Mouse (Mus musculus): ENCODE measurements around the gene Atl3.

Gene Atl3

DNA sequence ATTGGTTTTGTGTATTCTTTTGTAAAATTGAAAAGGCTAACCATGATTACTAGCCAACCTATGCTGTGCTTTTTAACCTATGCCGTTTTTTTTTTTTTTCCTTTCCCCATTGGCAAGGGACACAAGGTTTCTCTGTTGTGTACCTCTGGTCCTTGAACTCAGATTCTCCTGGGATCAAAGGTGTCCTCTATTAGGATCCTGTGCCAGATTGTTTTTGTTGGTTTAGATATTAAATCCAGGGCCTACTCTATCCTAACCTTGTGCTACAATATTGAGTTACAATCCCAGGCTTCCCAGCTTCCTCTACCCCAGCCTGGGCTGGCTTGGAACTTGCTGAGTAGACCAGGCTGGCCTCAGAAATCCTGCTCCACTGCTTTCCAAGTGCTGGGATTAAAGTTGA, 6.9 kb downstream of the Atl3 start:
- no peak for DNase-seq (ENCODE audit: low read depth)

GRCm38 (mm10) chr19:7502432-7502831, 8.6 kb downstream of the Atl3 start:
- no peak for DNase-seq (ENCODE audit: low read depth)

DNA sequence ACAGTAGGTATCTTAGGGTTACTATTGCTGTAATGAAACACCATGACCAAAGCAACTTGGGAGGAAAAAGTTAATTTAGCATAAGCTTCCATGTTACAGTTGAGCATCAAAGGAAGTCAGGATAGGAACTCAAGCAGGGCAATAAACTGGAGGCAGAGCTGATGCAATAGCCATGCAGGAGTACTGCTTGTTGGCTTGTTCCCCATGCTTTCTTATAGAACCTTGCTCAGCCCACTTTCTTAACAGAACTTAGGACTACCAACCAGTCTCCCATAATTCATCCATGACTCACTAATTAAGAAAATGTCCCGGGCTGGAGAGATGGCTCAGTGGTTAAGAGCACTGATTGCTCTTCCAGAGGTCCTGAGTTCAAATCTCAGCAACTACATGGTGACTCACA, 12.5 kb downstream of the Atl3 start:
- DNase-seq (ENCODE audit: low read depth), result no peak

GRCm38 (mm10) chr19:7508026-7508425, 14.2 kb downstream of the Atl3 start:
- DNase-seq (ENCODE audit: low read depth), result no peak

- no peak for DNase-seq (ENCODE audit: low read depth)
Observed at GRCm38 (mm10) chr19:7516437-7516836, 22.6 kb downstream of the Atl3 start.

GRCm38 (mm10) chr19:7521619-7522018, 27.8 kb downstream of the Atl3 start:
- no peak for DNase-seq (ENCODE audit: low read depth)

DNA sequence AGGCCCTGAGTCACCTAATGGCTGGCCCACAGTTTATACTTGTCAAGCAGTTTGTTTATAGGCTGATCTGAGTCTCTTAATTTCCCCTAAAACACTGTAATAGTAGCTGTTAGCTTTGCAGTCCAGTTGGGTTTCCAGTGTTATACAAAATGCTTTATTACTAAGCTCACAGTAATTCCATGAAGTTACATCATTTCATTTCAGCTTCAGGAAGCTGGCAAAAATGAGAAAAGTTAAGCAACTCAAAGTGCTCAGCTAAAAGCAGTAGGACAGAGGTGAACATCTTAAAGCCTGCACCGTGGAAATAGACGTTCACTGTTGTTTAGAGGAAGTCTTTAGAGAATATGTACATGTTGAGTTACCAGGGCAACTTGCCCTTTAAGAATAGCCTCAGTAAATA, 29.0 kb downstream of the Atl3 start:
- no peak for DNase-seq (ENCODE audit: low read depth)

- no peak for DNase-seq (ENCODE audit: low read depth)
Observed at GRCm38 (mm10) chr19:7523292-7523691, 29.5 kb downstream of the Atl3 start.

DNA sequence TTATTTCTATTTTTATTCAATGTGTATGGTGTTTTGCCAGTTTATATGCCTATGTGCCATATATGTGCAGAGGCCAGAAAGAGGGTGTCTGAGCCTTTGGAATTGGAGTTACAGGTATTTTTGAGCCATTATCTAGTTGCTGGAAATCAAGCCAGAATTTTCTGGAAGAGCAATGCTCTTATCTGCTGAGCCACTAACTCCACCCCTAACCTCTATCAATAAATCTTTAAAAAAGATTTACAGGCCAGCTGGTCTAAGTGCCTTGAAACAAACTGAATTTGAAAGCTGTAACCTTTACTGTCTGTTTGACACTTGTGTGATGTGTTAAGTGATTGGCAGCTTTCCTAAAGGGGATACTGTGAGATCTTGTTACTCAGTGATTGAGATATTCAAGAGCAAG, 29.9 kb downstream of the Atl3 start:
- no peak for DNase-seq (ENCODE audit: low read depth)

DNA sequence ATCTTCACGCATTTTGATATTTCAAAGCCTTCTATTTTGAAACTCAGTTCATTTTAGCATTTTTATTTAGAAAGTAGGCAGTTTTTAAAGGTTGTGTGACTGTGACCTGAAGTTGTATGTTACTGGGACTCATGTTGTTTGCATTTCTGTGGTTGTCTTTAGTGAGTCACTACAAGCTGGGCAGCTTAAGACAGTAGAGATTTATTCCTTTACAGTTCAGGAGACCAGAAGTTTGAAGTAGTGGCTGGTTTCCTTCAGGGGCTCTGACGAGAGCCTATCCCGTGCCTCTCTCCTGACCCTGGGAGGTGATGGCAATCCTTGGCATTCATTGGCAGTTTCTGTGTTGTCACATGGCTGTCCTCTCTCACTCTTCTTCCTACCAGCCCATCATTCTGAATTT, 31.0 kb downstream of the Atl3 start:
- no peak for DNase-seq (ENCODE audit: low read depth)

GRCm38 (mm10) chr19:7528639-7529428, 35.0 kb downstream of the Atl3 start:
- DNase-seq (ENCODE audit: low read depth), result peak; percentile 54

DNA sequence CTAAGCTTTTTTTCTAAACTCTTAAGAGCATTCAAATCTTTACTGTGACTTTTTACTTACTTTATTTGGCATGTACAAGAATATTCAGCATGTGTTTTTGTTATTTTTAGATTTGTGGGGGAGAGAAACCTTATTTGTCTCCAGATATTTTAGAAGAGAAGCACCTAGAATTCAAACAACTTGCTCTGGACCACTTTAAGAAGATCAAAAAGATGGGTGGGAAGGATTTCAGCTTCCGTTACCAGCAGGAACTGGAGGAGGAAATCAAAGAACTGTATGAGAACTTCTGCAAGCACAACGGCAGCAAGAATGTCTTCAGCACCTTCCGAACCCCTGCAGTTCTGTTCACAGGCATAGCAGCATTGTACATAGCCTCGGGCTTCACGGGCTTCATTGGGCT, 38.1 kb downstream of the Atl3 start:
- no peak for DNase-seq (ENCODE audit: low read depth)

DNA sequence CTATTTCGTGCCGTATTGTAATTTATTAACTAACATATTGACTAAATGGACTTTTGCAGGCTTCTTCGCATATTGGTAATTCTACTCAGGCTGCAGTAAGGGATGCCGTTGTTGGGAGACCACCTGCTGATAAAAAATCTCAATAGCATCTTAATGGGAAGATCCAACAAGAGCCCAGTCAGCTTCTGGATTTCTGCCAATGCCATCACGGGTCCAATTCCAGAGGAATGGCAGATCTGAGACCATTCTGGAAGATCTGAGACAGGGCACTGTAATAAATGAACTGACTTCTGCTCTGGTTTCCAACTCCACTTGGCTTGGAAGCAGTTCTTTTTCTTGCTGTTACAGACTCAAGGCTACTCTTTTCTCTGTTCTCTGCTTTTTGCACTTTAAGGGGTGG, 40.1 kb downstream of the Atl3 start:
- DNase-seq (ENCODE audit: low read depth), result no peak

DNA sequence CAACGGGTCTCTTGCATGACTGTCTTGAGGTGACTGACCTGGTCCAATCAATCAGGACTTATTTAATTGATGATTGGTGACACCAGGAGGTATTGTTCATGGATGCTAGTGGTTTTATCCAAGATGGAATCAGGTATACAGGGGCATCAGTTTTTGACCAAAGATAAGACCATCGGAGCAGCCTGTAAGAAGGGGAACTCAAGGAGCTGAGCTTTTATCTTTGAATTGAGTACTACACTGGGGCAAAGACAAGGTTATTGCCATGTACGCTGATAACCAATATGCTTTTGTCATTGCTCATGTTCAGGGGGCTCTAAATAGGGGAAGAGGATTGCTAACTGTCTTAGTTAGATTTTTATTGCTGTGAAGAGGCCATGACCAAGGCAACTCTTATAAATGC, 55.1 kb downstream of the Atl3 start:
- no peak for DNase-seq (ENCODE audit: low read depth)

- DNase-seq (ENCODE audit: low read depth), result peak; percentile 69
Observed at GRCm38 (mm10) chr19:7551550-7552300, 57.9 kb downstream of the Atl3 start.

GRCm38 (mm10) chr19:7552301-7552673, 58.4 kb downstream of the Atl3 start:
- DNase-seq (ENCODE audit: low read depth), result no peak

DNA sequence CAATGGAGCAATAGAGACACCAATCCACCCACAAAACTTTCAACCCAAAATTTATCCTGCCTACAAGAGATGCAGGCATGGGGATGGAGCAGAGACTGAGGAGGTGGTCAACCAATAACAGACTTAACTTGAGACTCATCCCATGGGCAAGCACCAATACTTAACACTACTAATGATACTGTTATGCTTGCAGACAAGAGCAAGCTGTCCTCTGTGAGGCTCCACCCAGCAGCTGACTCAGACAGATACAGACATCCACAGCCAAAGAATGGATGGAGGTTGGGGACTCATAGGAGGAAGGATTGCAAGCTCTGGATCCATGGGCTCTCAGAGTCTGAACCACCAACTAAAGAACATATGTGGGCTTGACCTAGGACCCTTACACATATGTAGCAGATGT, 59.6 kb downstream of the Atl3 start:
- DNase-seq (ENCODE audit: low read depth), result peak; percentile 43

GRCm38 (mm10) chr19:7554881-7555280, 61.0 kb downstream of the Atl3 start:
- DNase-seq (ENCODE audit: low read depth), result no peak

DNA sequence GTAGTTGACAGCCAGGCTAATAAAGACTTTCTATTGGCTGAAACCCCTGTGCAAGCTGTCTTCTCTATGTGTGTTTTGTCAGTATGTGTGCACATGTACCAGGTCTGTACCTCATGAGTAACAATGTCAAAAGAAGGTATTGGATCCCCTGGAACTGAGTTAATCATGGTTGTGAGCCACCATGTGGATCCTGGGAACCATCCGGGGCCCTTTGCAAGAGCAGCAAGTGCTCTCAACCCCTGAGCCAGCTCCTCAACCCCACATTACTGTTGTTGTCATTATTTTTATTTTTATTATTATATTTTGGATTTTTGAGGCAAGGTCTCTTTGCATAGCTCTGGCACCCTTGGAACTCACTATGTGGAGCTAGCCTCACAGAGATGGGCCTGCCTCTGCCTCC, 62.8 kb downstream of the Atl3 start:
- no peak for DNase-seq (ENCODE audit: low read depth)

GRCm38 (mm10) chr19:7557328-7557822, 63.5 kb downstream of the Atl3 start, which contains the start of gene Pla2g16:
TSS of gene Pla2g16 (plus strand) at chr19:7557459.
- peak; percentile 69 for DNase-seq (ENCODE audit: low read depth)

DNA sequence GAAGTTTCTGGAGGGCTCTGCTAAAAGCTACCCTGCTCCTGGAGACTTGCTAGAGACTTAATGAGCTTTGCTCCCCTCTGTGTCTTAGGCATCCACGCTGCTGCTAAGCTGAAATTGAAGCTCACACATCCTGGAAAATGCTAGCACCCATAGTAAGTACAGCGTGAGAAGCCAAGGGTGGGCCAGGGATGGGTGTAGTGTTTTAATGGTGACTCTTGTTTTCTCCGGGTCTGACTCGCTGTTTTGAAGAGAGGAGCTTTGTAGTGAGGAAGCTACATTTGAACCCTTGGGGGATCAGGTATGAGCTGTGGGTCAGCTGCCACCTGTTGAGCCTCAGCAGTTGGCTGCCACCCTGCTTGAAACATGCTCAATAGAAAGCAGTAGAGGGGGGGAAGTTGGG, 64.0 kb downstream of the Atl3 start:
- no peak for DNase-seq (ENCODE audit: low read depth)

DNA sequence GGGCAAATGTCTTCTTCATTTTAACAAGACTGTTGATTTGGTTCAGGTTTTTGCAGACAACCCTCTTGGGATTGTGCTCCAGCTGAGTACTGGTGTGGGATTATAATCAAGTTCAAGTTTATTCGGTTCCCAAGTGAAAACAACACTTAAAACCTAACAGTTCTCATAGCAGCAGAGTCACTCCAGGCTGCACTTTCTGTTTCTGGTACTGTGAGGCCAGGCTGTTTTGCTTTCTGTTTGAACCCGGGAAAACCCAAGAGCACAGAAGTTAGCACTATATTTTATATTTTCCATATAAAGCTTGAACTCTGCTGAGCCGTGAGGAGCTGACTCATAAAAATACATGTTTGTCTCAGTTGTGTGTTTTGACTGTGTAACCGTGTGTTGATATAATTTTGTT, 64.8 kb downstream of the Atl3 start:
- DNase-seq (ENCODE audit: low read depth), result no peak

GRCm38 (mm10) chr19:7559986-7560385, 66.1 kb downstream of the Atl3 start:
- DNase-seq (ENCODE audit: low read depth), result no peak
